Mouse (Mus musculus): ENCODE measurements around the gene Sirt3. TPM values are rescaled to one million over a fixed set of nuclear protein-coding genes. Genes with fewer than 3 reads are reported as not detected.

Sirt3 gene
- total RNA-seq, 4 experiments from 2014 or later = 67.8 to 72.6 (median 69.6) TPM

Other genes with a start within 250 kb of the Sirt3 start
- gene Olfr53, start 235.9 kb downstream of the Sirt3 start, total RNA-seq (2022) = not detected
- gene Olfr539, start 222.4 kb downstream of the Sirt3 start, total RNA-seq (2022) = not detected
- not detected for gene Olfr45, start 200.4 kb downstream of the Sirt3 start, total RNA-seq (2022)
- not detected for gene Olfr541, start 185.0 kb downstream of the Sirt3 start, total RNA-seq (2022)
- gene Cyp2e1, start 118.6 kb downstream of the Sirt3 start, total RNA-seq (2022) = 1 to 10 TPM; 3.0 to 9.8 (median 4.0) TPM
- gene Syce1, start 94.5 kb downstream of the Sirt3 start, total RNA-seq (2022) = under 1 TPM in 1 of 4 experiments, not detected in 3; 0.28 TPM
- under 1 TPM; 0.06 to 0.53 (median 0.30) TPM for gene Zfp941, start 60.1 kb downstream of the Sirt3 start, total RNA-seq (2022)
- gene Urah, start 47.3 kb downstream of the Sirt3 start, total RNA-seq (2022) = 1 to 10 TPM in 2 of 4 experiments, under 1 TPM in 2; 0.79 to 3.2 (median 1.4) TPM
- gene Scgb1c1, start 36.8 kb downstream of the Sirt3 start, total RNA-seq (2022) = 10 to 100 TPM; 26.3 to 49.2 (median 37.1) TPM
- not detected for gene Odf3, start 34.5 kb downstream of the Sirt3 start, total RNA-seq (2022)
- not detected for gene Gm45785, start 26.0 kb downstream of the Sirt3 start, total RNA-seq (2022)
- gene Ric8a, start 25.4 kb downstream of the Sirt3 start, total RNA-seq (2022) = 10 to 100 TPM; 22.3 to 24.4 (median 23.3) TPM
- 10 to 100 TPM in 1 of 4 experiments, 1 to 10 TPM in 3; 7.9 to 11.8 (median 8.8) TPM for gene Bet1l, start 24.7 kb downstream of the Sirt3 start, total RNA-seq (2022)
- gene Psmd13, start 341 bp downstream of the Sirt3 start, total RNA-seq (2022) = 10 to 100 TPM; 80.4 to 85.4 (median 84.0) TPM
- gene Cox8b, start 18.1 kb upstream of the Sirt3 start, total RNA-seq (2022) = 1,000 to 10,000 TPM; 2,926 to 3,503 (median 3,138) TPM
- not detected for gene Nlrp6, start 38.6 kb upstream of the Sirt3 start, total RNA-seq (2022)
- gene Pgghg, start 59.1 kb upstream of the Sirt3 start, total RNA-seq (2022) = 1 to 10 TPM; 3.8 to 5.3 (median 4.3) TPM
- under 1 TPM in 3 of 4 experiments, not detected in 1; 0.35 to 0.72 (median 0.37) TPM for gene Ifitm5, start 68.0 kb upstream of the Sirt3 start, total RNA-seq (2022)
- not detected for gene Gm45717, start 73.6 kb upstream of the Sirt3 start, total RNA-seq (2022)
- 100 to 1,000 TPM in 1 of 4 experiments, 10 to 100 TPM in 3; 86.2 to 101 (median 90.3) TPM for gene Ifitm2, start 73.7 kb upstream of the Sirt3 start, total RNA-seq (2022)
- 1 to 10 TPM; 1.6 to 6.3 (median 5.0) TPM for gene Ifitm1, start 84.9 kb upstream of the Sirt3 start, total RNA-seq (2022)
- 100 to 1,000 TPM in 1 of 4 experiments, 10 to 100 TPM in 3; 83.5 to 104 (median 88.4) TPM for gene Ifitm3, start 128.5 kb upstream of the Sirt3 start, total RNA-seq (2022)
- 1 to 10 TPM in 1 of 4 experiments, not detected in 3; 4.9 TPM for gene Ifitm6, start 135.6 kb upstream of the Sirt3 start, total RNA-seq (2022)
- not detected for gene Gm17387, start 146.8 kb upstream of the Sirt3 start, total RNA-seq (2022)
- gene B4galnt4, start 178.8 kb upstream of the Sirt3 start, total RNA-seq (2022) = not detected
- gene Pkp3, start 195.9 kb upstream of the Sirt3 start, total RNA-seq (2022) = under 1 TPM; 0.19 to 0.35 (median 0.27) TPM
- gene Sigirr, start 218.3 kb upstream of the Sirt3 start, total RNA-seq (2022) = 1 to 10 TPM; 4.8 to 6.5 (median 5.6) TPM
- under 1 TPM in 3 of 4 experiments, not detected in 1; 0.08 to 0.41 (median 0.14) TPM for gene Ano9, start 235.5 kb upstream of the Sirt3 start, total RNA-seq (2022)
- gene Ptdss2, start 240.1 kb upstream of the Sirt3 start, total RNA-seq (2022) = 10 to 100 TPM; 28.0 to 35.8 (median 29.7) TPM

All from heart, adult 8-10 months (tissue).